Mouse (Mus musculus) intestine, embryonic 15.5 days (tissue): Measurements from ENCODE around the gene Nrbp1. TPM values are rescaled to one million over a fixed set of nuclear protein-coding genes. Genes with fewer than 3 reads are reported as not detected.

Experiments used
- ATAC-seq: fragments of 200-750 bp; cut with Nextera tagmentation; 2 replicates; pipeline ENCODE4 v1.8.0; 2017; ENCODE audit warnings: moderate TSS enrichment, moderate library complexity
- H3K27ac ChIP-seq: fragments of 300-500 bp; sonication (generic); 2 replicates; pipeline ENCODE4 v1.5.1; 2015; ENCODE audit warnings: mild to moderate bottlenecking, inconsistent platforms
- H3K27me3 ChIP-seq: fragments of 300-500 bp; sonication (generic); replicated peaks from 2 replicates; pipeline ENCODE4 v1.6.1; 2015; ENCODE audit warnings: inconsistent platforms
- H3K36me3 ChIP-seq: fragments of 300-500 bp; sonication (generic); 2 replicates; pipeline ENCODE4 v1.6.1; 2015; ENCODE audit warnings: inconsistent platforms
- H3K4me1 ChIP-seq: fragments of 300-500 bp; sonication (generic); replicated peaks from 2 replicates; pipeline ENCODE4 v1.6.1; 2015; ENCODE audit warnings: inconsistent platforms
- H3K4me2 ChIP-seq: fragments of 300-500 bp; sonication (generic); replicated peaks from 2 replicates; pipeline ENCODE4 v1.6.1; 2015; ENCODE audit warnings: mild to moderate bottlenecking, inconsistent platforms
- H3K4me3 ChIP-seq: fragments of 300-500 bp; sonication (generic); replicated peaks from 2 replicates; pipeline ENCODE4 v1.5.1; 2015; ENCODE audit warnings: inconsistent platforms
- H3K9ac ChIP-seq: fragments of 300-500 bp; sonication (generic); 2 replicates; pipeline ENCODE4 v1.6.1; 2015; ENCODE audit warnings: inconsistent platforms
- H3K9me3 ChIP-seq: fragments of 300-500 bp; sonication (generic); 2 replicates; pipeline ENCODE4 v1.6.1; 2016; ENCODE audit warnings: inconsistent platforms
- WGBS: fragments of 180-500 bp; shearing (Covaris S2); methylation state at CpG from one replicate; pipeline ENCODE4 v1.1.7; 2015; 5-methylcytosine and 5-hydroxymethylcytosine counted together
- polyA plus RNA-seq: library from polyadenylated mRNA; unstranded; fragments of >200 nt; fragmentation: Nextera tagmentation; extraction: Ambion mirVana; gene quantifications from 2 replicates; pipeline ENCODE4 v1.2.1, GENCODE M21; 2015

Nrbp1 gene
- polyA plus RNA-seq, 1 experiment from 2014 or later: 133 TPM

DNA sequence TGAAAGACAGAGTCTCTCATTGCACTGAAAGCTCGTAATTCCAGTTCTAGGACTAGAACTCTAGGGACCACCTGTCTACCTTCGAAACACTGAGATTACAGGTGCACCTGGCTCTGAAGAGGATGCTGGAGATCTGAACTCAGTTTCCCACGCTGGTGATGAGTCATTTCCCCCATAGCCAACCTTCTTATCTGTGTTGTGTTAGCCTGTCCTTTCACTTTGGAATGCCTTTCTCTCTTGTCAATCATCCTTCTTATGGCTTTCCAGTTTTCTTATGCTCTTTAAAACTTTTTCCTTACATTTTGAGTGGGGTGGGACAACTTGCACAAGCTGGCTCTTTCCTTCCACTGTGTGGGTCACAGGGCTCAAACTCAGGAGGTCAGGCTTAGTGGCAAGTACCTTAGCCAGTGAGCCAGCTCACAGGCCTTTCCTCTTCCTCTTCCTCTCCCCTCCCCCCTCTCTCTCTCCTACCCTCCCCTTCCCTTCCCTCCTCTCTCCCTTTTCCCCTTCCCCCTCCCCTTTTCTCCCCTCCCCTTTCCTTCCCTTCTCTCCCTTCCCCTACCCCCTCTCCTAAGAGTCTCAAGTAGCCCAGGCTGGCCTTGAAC is 49.1 kb downstream of the Nrbp1 start:
- no peaks in the 10 kb centered on the region for H3K9me3 ChIP-seq
- peaks cover 11% of the 10 kb centered on the region; the same call in 1 of the 2 replicates for H3K4me1 ChIP-seq
- no peaks in the 10 kb centered on the region for H3K27me3 ChIP-seq
- no peak overlapping the region for H3K27ac ChIP-seq
- peak overlapping the region; percentile 78 for H3K4me2 ChIP-seq
- WGBS: 84% methylated on average over 3 of the region's 3 CpGs
- no peak overlapping the region for H3K9ac ChIP-seq
- H3K4me3 ChIP-seq: no peak overlapping the region
- peaks cover 16% of the 10 kb centered on the region; the same call in 1 of the 2 replicates for H3K36me3 ChIP-seq
- ATAC-seq: no peak

DNA sequence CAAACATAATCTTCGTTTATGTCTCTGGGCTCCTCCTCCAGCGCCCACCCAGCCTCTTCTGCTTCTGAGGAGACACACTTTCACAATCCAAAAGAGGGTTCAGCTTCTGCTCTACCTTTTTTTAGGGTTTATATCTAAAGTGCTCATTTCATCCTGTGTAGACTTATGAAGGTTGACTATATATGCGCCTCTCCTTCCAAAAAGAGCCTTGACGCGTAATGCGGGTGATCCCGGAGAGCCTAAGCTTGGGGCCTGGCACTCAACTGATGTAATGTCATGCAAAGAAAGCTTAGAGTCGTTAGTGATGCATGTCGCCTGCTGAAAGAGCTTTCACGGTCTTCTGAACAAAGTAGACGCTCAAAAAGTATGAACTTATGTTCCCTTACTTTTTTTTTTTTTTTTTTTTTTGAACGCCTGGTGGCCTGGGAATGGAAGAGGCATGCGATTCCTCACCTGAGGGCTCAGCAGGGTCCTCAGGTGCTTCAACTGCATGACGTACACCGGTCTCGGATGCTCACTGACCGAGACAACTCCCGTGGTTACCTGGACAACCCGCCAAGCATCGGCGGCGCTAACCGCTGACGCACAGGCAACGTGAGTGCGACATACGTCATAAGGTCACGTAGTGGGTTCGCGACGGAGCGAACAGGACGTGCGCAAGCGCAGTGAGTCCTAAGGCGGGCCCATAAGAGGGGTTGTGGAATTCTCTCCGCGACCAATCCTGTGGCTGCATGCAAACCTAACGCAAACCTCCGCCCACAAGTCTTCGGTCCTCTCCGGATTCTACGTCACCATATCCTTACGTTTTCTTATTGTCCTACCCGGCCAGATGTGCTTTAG is 50.1 kb downstream of the Nrbp1 start, which contains the start of gene Ift172:
Gene Ift172 (minus strand): TSS at position 596 of the 840 bp plus-strand sequence.
- peak within 1 kb of the TSS; percentile 51 for H3K4me3 ChIP-seq
- peak within 1 kb of the TSS; percentile 56 for H3K9ac ChIP-seq
- no peaks in the 10 kb centered on the region for H3K27me3 ChIP-seq
- 0 out of 2 replicates have a peak, but pooled peaks cover 9% of the 10 kb centered on the region for H3K36me3 ChIP-seq
- ATAC-seq: peak; percentile 96
- no peaks in the 10 kb centered on the region for H3K9me3 ChIP-seq
- WGBS: 2% methylated on average over 45 of the region's 45 CpGs
- H3K27ac ChIP-seq: peak within 1 kb of the TSS; percentile 48
- peaks cover 15% of the 10 kb centered on the region; the same call in 1 of the 2 replicates for H3K4me1 ChIP-seq
- H3K4me2 ChIP-seq: peak within 1 kb of the TSS; percentile 78

DNA sequence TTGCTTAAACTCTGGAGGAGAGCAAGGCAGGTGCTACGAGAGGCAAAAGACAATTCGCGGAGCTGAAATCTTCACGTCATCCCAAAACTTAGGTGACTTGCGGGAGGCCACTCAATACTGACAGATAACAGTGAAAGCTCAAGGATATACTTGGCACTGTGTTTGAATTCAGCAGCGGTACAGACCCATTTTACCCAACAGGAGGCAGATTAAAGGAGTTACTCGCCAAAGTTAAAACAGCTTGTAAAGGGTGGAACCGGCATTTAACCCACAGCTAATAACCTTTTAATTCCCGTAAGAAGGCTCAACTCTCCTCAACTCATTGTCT is 50.7 kb downstream of the Nrbp1 start:
- H3K4me2 ChIP-seq: peak overlapping the region; percentile 78
- no peak for ATAC-seq
- peak overlapping the region; percentile 51 for H3K4me3 ChIP-seq
- H3K27ac ChIP-seq: peak overlapping the region; percentile 48; the same call in 1 of the 2 replicates
- no peaks in the 10 kb centered on the region for H3K9me3 ChIP-seq
- no peaks in the 10 kb centered on the region for H3K27me3 ChIP-seq
- peak overlapping the region; percentile 47 for H3K9ac ChIP-seq
- H3K36me3 ChIP-seq: 0 out of 2 replicates have a peak, but pooled peaks cover 9% of the 10 kb centered on the region
- H3K4me1 ChIP-seq: peaks cover 15% of the 10 kb centered on the region; the same call in 1 of the 2 replicates
- 4% methylated on average over 9 of the region's 9 CpGs for WGBS

- Histone ChIP-seq H3K9ac (peak overlapping the region; percentile 87), H3K4me3 (peak overlapping the region; percentile 79), H3K4me2 (peak overlapping the region; percentile 91), H3K9me3 (no peaks in the 10 kb centered on the region), H3K27me3 (no peaks in the 10 kb centered on the region), H3K36me3 (0 out of 2 replicates have a peak, but pooled peaks cover 9% of the 10 kb centered on the region), H3K4me1 (peaks cover 13% of the 10 kb centered on the region; the same call in 1 of the 2 replicates), H3K27ac (peak overlapping the region; percentile 33; the same call in 1 of the 2 replicates)
- peak; percentile 16 for ATAC-seq
- WGBS: 6% methylated on average over 29 of the region's 29 CpGs
Measured at GRCm38 (mm10) chr5:31294964-31295605, 54.4 kb downstream of the Nrbp1 start.

- ATAC-seq: peak; percentile 63
- no peaks in the 10 kb centered on the region for H3K27me3 ChIP-seq
- H3K4me1 ChIP-seq: peaks cover 13% of the 10 kb centered on the region; the same call in 1 of the 2 replicates
- peak within 1 kb of the TSS; percentile 87 for H3K9ac ChIP-seq
- peak within 1 kb of the TSS; percentile 79 for H3K4me3 ChIP-seq
- H3K27ac ChIP-seq: peak within 1 kb of the TSS; percentile 33; the same call in 1 of the 2 replicates
- peak within 1 kb of the TSS; percentile 91 for H3K4me2 ChIP-seq
- 0 out of 2 replicates have a peak, but pooled peaks cover 9% of the 10 kb centered on the region for H3K36me3 ChIP-seq
- under 1% methylated on average over 39 of the region's 46 CpGs for WGBS
- no peaks in the 10 kb centered on the region for H3K9me3 ChIP-seq
Measured at GRCm38 (mm10) chr5:31295606-31296141, 55.0 kb downstream of the Nrbp1 start, which contains the start of gene Fndc4. Fndc4 (minus strand) TSS chr5:31296080.

DNA sequence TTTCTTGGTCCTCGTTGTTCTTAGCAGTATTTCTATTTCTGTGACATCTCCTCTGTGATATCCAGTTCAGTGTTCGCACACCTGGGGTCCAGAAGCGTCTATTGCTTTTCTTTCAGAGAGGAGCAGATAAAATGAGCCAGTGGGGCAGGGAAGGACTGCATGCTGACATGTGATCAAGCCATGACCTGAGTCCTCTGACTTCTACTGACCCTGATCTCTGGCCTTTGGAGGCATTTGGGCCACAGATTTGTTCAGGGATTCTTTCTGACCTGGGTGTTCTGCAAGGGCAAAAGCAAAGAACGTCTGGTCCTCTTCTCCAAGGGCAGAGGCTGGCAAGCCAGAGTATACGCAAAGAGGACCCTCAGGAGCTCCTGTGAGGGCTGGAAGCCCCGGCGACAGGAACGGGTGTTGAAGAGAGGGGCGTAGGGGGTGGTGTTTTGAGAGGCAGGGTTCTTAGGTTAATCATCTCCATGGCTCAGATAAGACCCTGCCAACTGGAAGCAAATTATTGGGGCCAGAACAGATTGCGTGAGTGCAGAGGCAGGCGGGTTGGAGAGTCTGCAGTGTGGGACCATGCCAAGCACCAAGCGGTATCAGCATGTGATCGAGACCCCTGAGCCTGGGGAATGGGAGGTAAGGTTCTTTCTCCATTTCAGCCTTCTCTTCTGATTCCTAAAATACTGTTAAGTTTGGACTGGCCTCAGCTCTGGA is 56.5 kb downstream of the Nrbp1 start, which contains the start of gene Gckr:
Gene Gckr (plus strand): TSS at position 397 of the 711 bp plus-strand sequence.
- Histone ChIP-seq H3K4me3 (no peak within 1 kb of the TSS), H3K36me3 (0 out of 2 replicates have a peak, but pooled peaks cover 9% of the 10 kb centered on the region), H3K9ac (no peak within 1 kb of the TSS), H3K9me3 (no peaks in the 10 kb centered on the region), H3K4me1 (peaks cover 13% of the 10 kb centered on the region; the same call in 1 of the 2 replicates), H3K27me3 (no peaks in the 10 kb centered on the region), H3K27ac (no peak within 1 kb of the TSS), H3K4me2 (peak within 1 kb of the TSS; percentile 91; the same call in 1 of the 2 replicates)
- ATAC-seq: no peak
- WGBS: 57% methylated on average over 13 of the region's 13 CpGs

DNA sequence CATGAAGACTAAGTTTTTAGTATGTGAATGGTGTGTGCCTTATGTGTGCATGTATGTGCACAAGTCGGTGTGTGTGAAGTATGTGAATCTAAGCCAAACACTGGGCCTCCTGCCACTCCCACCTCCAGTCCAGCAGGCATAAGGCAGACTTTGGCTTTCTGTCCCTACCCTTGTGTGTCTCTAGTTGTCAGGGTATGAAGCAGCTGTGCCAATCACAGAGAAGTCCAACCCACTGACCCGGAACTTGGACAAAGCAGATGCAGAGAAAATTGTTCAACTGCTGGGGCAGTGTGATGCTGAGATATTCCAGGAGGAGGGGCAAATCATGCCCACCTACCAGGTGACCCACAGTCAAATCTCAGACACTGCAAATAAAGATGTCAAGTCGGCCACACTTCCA is 57.3 kb downstream of the Nrbp1 start:
- peaks cover 13% of the 10 kb centered on the region; the same call in 1 of the 2 replicates for H3K4me1 ChIP-seq
- H3K9me3 ChIP-seq: no peaks in the 10 kb centered on the region
- H3K9ac ChIP-seq: no peak overlapping the region
- no peaks in the 10 kb centered on the region for H3K27me3 ChIP-seq
- H3K36me3 ChIP-seq: 0 out of 2 replicates have a peak, but pooled peaks cover 6% of the 10 kb centered on the region
- H3K4me2 ChIP-seq: no peak overlapping the region
- WGBS: 70% methylated on average over 3 of the region's 3 CpGs
- no peak overlapping the region for H3K4me3 ChIP-seq
- no peak overlapping the region for H3K27ac ChIP-seq
- ATAC-seq: no peak

GRCm38 (mm10) chr5:31298486-31298885 is 57.8 kb downstream of the Nrbp1 start:
- Histone ChIP-seq H3K9ac (no peak overlapping the region), H3K4me3 (no peak overlapping the region), H3K4me1 (peaks cover 13% of the 10 kb centered on the region; the same call in 1 of the 2 replicates), H3K27ac (no peak overlapping the region), H3K36me3 (0 out of 2 replicates have a peak, but pooled peaks cover 4% of the 10 kb centered on the region), H3K4me2 (no peak overlapping the region), H3K9me3 (no peaks in the 10 kb centered on the region), H3K27me3 (no peaks in the 10 kb centered on the region)
- no peak for ATAC-seq
- 58% methylated on average over 2 of the region's 2 CpGs for WGBS

Other genes with a start within 250 kb of the Nrbp1 start
- 164 and 171 TPM in 2 replicates for gene Atraid, start 192.6 kb upstream of the Nrbp1 start, polyA plus RNA-seq
- 12.8 and 15.1 TPM in 2 replicates for gene Slc5a6, start 191.9 kb upstream of the Nrbp1 start, polyA plus RNA-seq
- gene Cad, start 186.1 kb upstream of the Nrbp1 start, polyA plus RNA-seq: 24.2 and 25.2 TPM in 2 replicates
- gene Dnajc5g, start 134.6 kb upstream of the Nrbp1 start, polyA plus RNA-seq: not detected in 2 replicates
- gene Slc30a3, start 132.6 kb upstream of the Nrbp1 start, polyA plus RNA-seq: 0.26 and 0.34 TPM in 2 replicates
- gene Trim54, start 124.2 kb upstream of the Nrbp1 start, polyA plus RNA-seq: not detected in 2 replicates
- gene Ucn, start 102.0 kb upstream of the Nrbp1 start, polyA plus RNA-seq: not detected in 2 replicates
- 57.1 and 67.9 TPM in 2 replicates for gene Mpv17, start 86.6 kb upstream of the Nrbp1 start, polyA plus RNA-seq
- gene Gm29609, start 61.0 kb upstream of the Nrbp1 start, polyA plus RNA-seq: 2.1 and 2.4 TPM in 2 replicates
- gene Gtf3c2, start 60.7 kb upstream of the Nrbp1 start, polyA plus RNA-seq: 56.6 and 63.4 TPM in 2 replicates
- gene Snx17, start 47.6 kb upstream of the Nrbp1 start, polyA plus RNA-seq: 131 and 136 TPM in 2 replicates
- 58.0 and 67.3 TPM in 2 replicates for gene Eif2b4, start 47.4 kb upstream of the Nrbp1 start, polyA plus RNA-seq
- gene Zfp513, start 38.6 kb upstream of the Nrbp1 start, polyA plus RNA-seq: 8.1 and 8.8 TPM in 2 replicates
- gene Ppm1g, start 20.2 kb upstream of the Nrbp1 start, polyA plus RNA-seq: 124 and 132 TPM in 2 replicates
- gene Gm9970, start 368 bp downstream of the Nrbp1 start, polyA plus RNA-seq: 0.33 TPM in 1 of 2 replicates, not detected in the other
- 66.8 and 70.0 TPM in 2 replicates for gene Krtcap3, start 10.8 kb downstream of the Nrbp1 start, polyA plus RNA-seq
- 20.1 and 21.4 TPM in 2 replicates for gene Ift172, start 50.3 kb downstream of the Nrbp1 start, polyA plus RNA-seq
- 27.9 and 29.6 TPM in 2 replicates for gene Fndc4, start 55.2 kb downstream of the Nrbp1 start, polyA plus RNA-seq
- 0.52 and 0.54 TPM in 2 replicates for gene Gckr, start 56.6 kb downstream of the Nrbp1 start, polyA plus RNA-seq
- gene Zfp512, start 211.6 kb downstream of the Nrbp1 start, polyA plus RNA-seq: 37.6 and 40.1 TPM in 2 replicates
- not detected in 2 replicates for gene 4930548H24Rik, start 244.9 kb downstream of the Nrbp1 start, polyA plus RNA-seq